Mouse (Mus musculus) neural tube, embryonic 11.5 days (tissue): ENCODE measurements around the gene Rnf212b. TPM values are rescaled to one million over a fixed set of nuclear protein-coding genes. Genes with fewer than 3 reads are reported as not detected.

Source experiments
- ATAC-seq: fragments of 200-750 bp; cut with Nextera tagmentation; 2 replicates; pipeline ENCODE4 v1.8.0; 2017; ENCODE audit warnings: moderate number of reproducible peaks, mild to moderate bottlenecking, moderate TSS enrichment, moderate library complexity; ENCODE audit not compliant: insufficient read depth, low FRiP score, low TSS enrichment
- DNase-seq: peaks from one replicate; pipeline ENCODE4 v3.0.0-alpha.2; 2015; ENCODE audit warnings: low spot score
- H3K27ac ChIP-seq: fragments of 300-500 bp; sonication (generic); 2 replicates; pipeline ENCODE4 v1.5.1; 2014; ENCODE audit warnings: low read depth, mild to moderate bottlenecking, low read length
- H3K27me3 ChIP-seq: fragments of 300-500 bp; sonication (generic); 2 replicates; pipeline ENCODE4 v1.6.1; 2014; ENCODE audit warnings: mild to moderate bottlenecking, low read length, mixed read lengths; ENCODE audit not compliant: control insufficient read depth, insufficient read depth
- H3K36me3 ChIP-seq: fragments of 300-500 bp; sonication (generic); 2 replicates; pipeline ENCODE4 v1.6.1; 2014; ENCODE audit warnings: mild to moderate bottlenecking, low read length, moderate library complexity, mixed read lengths; ENCODE audit not compliant: control insufficient read depth, insufficient read depth
- H3K4me1 ChIP-seq: fragments of 300-500 bp; sonication (generic); 2 replicates; pipeline ENCODE4 v1.6.1; 2014; ENCODE audit warnings: low read length, mixed read lengths; ENCODE audit not compliant: control insufficient read depth, insufficient read depth
- H3K4me2 ChIP-seq: fragments of 300-500 bp; sonication (generic); 2 replicates; pipeline ENCODE4 v1.6.1; 2014; ENCODE audit warnings: low read depth, mild to moderate bottlenecking, moderate library complexity
- H3K4me3 ChIP-seq: fragments of 300-500 bp; sonication (generic); 2 replicates; pipeline ENCODE4 v1.5.1; 2014; ENCODE audit warnings: low read depth, low read length
- H3K9ac ChIP-seq: fragments of 300-500 bp; sonication (generic); 2 replicates; pipeline ENCODE4 v1.6.1; 2014; ENCODE audit warnings: mild to moderate bottlenecking, low read length
- H3K9me3 ChIP-seq: fragments of 300-500 bp; sonication (generic); 2 replicates; pipeline ENCODE4 v1.6.1; 2016; ENCODE audit warnings: low read length; ENCODE audit not compliant: control insufficient read depth
- WGBS: fragments of 180-500 bp; shearing (Covaris S2); extraction: QIAGEN DNeasy Blood & Tissue Kit; methylation state at CpG from one replicate; pipeline ENCODE4 v1.1.7; 2014; 5-methylcytosine and 5-hydroxymethylcytosine counted together
- polyA plus RNA-seq: library from polyadenylated mRNA; unstranded; fragments of >200 nt; fragmentation: Nextera tagmentation; extraction: Ambion mirVana; gene quantifications from 2 replicates; pipeline ENCODE4 v1.2.1, GENCODE M21; 2014

Gene Rnf212b
- polyA plus RNA-seq, 1 experiment from 2014 or later = not detected

DNA sequence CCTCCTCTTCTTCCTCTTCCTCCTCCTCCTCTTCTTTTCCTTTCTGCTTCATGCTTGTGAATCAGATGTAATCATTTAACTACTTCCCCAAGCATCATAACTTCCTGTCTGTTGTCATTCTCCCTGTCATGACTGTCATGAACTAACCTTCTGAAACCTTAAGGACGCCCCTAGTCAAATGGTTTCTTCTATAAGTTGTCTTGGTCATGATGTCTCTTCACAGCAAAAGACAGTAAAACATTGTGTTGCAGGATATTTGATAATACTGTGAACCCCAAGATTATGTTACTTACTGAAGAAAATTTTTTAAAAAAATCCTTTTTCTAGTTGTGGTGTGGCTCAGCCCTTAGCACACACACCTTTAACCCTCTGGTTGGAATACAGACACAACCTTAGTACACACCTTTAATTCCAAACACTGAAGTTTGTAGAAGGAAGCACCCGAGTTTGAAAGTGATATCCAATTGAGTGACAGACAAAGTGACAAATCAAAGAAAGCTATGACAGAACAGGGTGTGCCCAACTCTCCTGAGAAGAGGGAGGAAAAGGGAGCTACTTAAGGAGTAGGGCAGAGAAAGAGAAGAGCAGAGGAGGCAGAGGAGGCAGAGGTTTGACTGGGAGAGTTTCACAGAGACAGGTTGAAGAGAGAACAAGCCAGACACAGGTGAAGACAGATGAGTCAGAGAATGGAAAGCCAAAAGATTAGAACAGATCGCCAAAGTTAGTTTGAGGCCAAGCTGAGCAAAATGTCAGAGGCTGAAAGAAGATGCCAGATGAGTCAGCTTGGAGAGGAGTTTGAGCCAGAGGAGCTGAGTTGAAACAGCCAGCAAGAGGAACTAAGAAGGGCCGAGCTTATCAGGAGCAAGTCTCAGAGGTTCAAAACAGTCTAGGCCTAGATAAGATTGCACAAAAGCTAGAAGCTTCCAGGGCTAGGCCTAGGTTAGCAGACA is 4.9 kb upstream of the Rnf212b start:
- H3K27me3 ChIP-seq = no peaks in the 10 kb centered on the region
- H3K4me2 ChIP-seq = no peak overlapping the region
- no peak for ATAC-seq

DNA sequence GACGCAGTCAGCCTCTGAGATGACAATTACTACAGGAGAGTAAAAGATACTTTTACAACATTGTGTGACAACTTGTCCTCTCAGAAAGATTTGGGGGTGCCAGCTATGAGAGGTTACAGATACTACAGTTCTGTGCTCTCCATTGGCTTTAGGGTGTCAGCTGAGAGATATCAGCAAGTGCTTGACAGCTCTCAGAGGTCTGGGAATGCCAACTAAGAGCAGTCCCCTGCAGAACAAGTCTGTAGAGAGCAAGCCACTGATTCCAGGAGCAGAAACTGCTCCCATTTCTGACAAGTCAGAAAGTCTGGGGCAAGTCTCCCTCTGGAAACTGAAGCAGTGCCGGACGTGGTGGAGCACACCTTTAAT is 4.3 kb upstream of the Rnf212b start:
- WGBS = 82% methylated on average over 3 of the region's 3 CpGs
- ATAC-seq = no peak
- H3K9ac ChIP-seq = no peak overlapping the region

More for the DNA sequence above, 4.9 kb upstream of the Rnf212b start:
- DNase-seq = no peak
- no peak overlapping the region for H3K9ac ChIP-seq
- H3K4me3 ChIP-seq = no peak overlapping the region
- no peaks in the 10 kb centered on the region for H3K9me3 ChIP-seq
- H3K36me3 ChIP-seq = no peaks in the 10 kb centered on the region
- no peak overlapping the region for H3K27ac ChIP-seq
- H3K4me1 ChIP-seq = no peaks in the 10 kb centered on the region
- WGBS = 81% methylated on average over 4 of the region's 4 CpGs

DNA sequence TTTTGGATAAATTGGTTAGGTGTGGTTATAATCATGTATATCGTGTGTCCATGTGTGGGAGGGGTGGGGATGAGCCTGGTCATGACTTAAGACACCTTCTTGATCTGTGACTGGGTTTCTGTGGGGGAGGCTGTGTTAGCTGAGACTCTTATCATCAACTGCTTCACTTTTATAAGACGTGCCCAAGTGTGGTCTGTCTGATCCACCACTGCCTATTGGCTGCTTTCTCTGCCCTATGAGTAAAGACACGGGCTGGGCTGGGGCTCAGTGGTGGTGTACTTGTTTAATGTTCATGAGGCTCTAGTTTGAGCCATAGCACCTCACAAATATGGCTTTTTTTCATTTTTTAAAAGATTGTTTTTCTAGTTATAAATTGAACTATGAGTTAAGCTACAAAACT is 1.8 kb downstream of the Rnf212b start:
- H3K4me1 ChIP-seq = no peaks in the 10 kb centered on the region
- ATAC-seq (no peak), DNase-seq (no peak)
- H3K27ac ChIP-seq = no peak overlapping the region
- no peaks in the 10 kb centered on the region for H3K36me3 ChIP-seq
- no peak overlapping the region for H3K4me3 ChIP-seq
- no peak overlapping the region for H3K9ac ChIP-seq
- 73% methylated on average over 3 of the region's 3 CpGs for WGBS
- no peaks in the 10 kb centered on the region for H3K9me3 ChIP-seq
- no peaks in the 10 kb centered on the region for H3K27me3 ChIP-seq
- no peak overlapping the region for H3K4me2 ChIP-seq

More for the DNA sequence above, 4.3 kb upstream of the Rnf212b start:
- no peaks in the 10 kb centered on the region for H3K36me3 ChIP-seq
- no peaks in the 10 kb centered on the region for H3K9me3 ChIP-seq
- H3K27ac ChIP-seq = no peak overlapping the region
- H3K4me2 ChIP-seq = no peak overlapping the region
- DNase-seq = no peak
- H3K4me1 ChIP-seq = no peaks in the 10 kb centered on the region
- H3K27me3 ChIP-seq = no peaks in the 10 kb centered on the region
- H3K4me3 ChIP-seq = no peak overlapping the region

DNA sequence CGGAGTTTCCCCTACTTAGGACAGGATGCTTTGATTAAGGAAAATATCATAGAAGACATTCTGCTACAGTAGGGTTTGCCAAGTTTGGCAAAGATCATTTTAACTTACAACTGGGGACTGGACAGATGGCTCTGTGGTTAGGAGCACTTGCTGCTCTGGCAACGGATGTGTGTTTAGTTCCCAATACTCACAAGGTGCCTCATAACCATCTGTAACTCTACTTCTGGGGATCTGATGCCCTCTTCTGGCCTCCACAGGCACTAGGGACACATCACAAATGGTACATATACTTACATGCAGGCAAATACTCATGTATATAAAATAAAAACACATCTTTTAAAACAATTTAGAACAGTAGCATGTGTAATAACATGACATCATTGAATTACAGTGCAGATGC is 3.9 kb downstream of the Rnf212b start:
- H3K4me2 ChIP-seq = no peak overlapping the region
- H3K27ac ChIP-seq = no peak overlapping the region
- DNase-seq (peak; percentile 16), ATAC-seq (no peak)
- H3K27me3 ChIP-seq = no peaks in the 10 kb centered on the region
- no peaks in the 10 kb centered on the region for H3K36me3 ChIP-seq
- no peak overlapping the region for H3K9ac ChIP-seq
- WGBS = 55% methylated on average over 2 of the region's 2 CpGs
- no peaks in the 10 kb centered on the region for H3K9me3 ChIP-seq
- no peak overlapping the region for H3K4me3 ChIP-seq
- no peaks in the 10 kb centered on the region for H3K4me1 ChIP-seq

DNA sequence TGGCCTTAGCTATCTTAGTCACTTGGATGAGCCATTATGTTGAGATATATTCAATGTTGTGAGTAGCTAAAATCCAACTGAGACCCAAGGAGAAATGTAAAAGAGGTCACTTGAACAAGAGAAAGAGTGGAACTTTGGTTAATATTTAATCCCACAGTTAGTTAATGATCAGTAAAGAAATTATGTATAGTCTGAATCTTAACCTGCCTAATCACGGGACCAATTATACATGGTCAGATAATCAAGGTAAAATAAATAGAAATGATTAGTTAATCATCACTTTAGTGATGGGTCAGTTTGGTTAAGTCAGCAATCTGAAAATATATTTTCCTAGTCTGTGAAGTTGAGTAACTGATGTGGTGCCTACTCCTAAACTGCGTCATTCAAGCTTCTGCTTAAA is 8.4 kb downstream of the Rnf212b start:
- H3K27ac ChIP-seq = no peak overlapping the region
- no peak for ATAC-seq
- 83% methylated on average over 2 of the region's 2 CpGs for WGBS
- DNase-seq = no peak
- H3K4me2 ChIP-seq = no peak overlapping the region
- no peaks in the 10 kb centered on the region for H3K27me3 ChIP-seq
- no peak overlapping the region for H3K4me3 ChIP-seq
- H3K4me1 ChIP-seq = no peaks in the 10 kb centered on the region
- no peaks in the 10 kb centered on the region for H3K9me3 ChIP-seq
- H3K36me3 ChIP-seq = no peaks in the 10 kb centered on the region
- H3K9ac ChIP-seq = no peak overlapping the region

DNA sequence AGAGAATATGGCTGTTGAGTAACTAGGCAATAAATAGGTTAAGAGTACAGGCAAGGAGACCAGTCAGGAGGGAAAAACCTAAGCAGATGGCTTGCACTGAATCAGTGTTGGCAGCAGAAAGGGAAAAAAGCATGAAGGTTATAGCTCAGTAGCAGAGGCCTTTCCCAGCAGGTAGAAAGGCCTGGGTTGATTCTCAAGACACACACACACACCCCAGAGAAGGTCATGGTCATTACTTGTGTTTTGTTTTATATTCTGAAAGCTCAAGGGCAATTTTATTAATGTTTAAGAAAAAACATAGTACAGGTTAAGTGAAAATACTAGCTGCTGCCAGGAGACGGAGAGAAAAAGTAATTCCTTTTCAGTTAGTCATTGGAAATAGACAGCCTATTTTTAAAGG is 9.8 kb downstream of the Rnf212b start:
- H3K27ac ChIP-seq = no peak overlapping the region
- DNase-seq (no peak), ATAC-seq (no peak)
- H3K4me3 ChIP-seq = no peak overlapping the region
- H3K36me3 ChIP-seq = no peaks in the 10 kb centered on the region
- no peak overlapping the region for H3K9ac ChIP-seq
- 83% methylated on average over 1 of the region's 1 CpGs for WGBS
- H3K27me3 ChIP-seq = no peaks in the 10 kb centered on the region
- no peak overlapping the region for H3K4me2 ChIP-seq
- no peaks in the 10 kb centered on the region for H3K9me3 ChIP-seq
- no peaks in the 10 kb centered on the region for H3K4me1 ChIP-seq

DNA sequence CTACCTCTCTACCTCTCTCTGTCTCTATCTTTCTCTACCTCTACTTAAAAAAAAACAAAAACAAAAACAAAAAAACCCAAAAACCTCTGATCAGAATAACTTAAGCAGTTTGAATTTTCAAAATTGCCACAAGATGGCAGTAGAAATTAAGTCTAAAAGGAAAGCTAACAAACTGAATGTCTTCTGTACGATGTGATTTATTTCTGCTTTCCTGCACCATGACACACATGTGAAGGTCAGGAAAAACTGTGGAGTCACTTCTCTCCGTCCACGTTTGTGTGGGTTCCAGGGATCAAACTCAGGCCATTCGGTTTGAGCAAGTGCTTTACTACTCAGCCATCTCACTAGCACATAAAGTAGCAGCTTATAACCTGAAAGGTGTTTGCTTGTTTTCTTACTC is 29.5 kb downstream of the Rnf212b start:
- Histone ChIP-seq H3K27ac (no peak overlapping the region), H3K27me3 (no peaks in the 10 kb centered on the region), H3K4me2 (no peak overlapping the region), H3K36me3 (no peaks in the 10 kb centered on the region), H3K9me3 (no peaks in the 10 kb centered on the region), H3K9ac (no peak overlapping the region), H3K4me1 (no peaks in the 10 kb centered on the region), H3K4me3 (no peak overlapping the region)
- WGBS = 3% methylated on average over 4 of the region's 4 CpGs
- ATAC-seq (no peak), DNase-seq (peak; percentile 28)

DNA sequence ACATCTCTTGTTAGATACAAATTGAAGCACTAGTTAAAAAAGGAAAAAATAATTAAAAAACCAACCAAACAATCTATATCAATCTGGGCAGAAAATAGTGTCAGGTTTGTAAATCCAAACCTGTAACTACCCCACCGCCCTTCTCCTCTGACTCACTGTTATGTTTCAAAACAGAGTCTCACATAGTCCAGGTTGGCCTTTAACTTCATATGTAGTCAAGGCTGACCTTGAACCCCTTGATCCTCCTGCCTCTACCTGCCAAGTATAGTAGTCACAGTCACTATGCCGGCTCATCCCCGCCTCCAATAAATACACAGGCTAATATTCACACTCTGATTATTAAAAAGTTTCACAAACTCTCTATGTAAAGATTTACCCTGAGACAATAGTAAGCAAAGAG is 41.8 kb downstream of the Rnf212b start:
- H3K27me3 ChIP-seq = no peaks in the 10 kb centered on the region
- H3K36me3 ChIP-seq = peaks cover 3% of the 10 kb centered on the region; the same call in 1 of the 2 replicates
- no peaks in the 10 kb centered on the region for H3K4me1 ChIP-seq
- DNase-seq (no peak), ATAC-seq (no peak)
- no peak overlapping the region for H3K4me3 ChIP-seq
- no peak overlapping the region for H3K27ac ChIP-seq
- no peak overlapping the region for H3K9ac ChIP-seq
- WGBS = 96% methylated on average over 3 of the region's 3 CpGs
- H3K9me3 ChIP-seq = no peaks in the 10 kb centered on the region
- no peak overlapping the region for H3K4me2 ChIP-seq

DNA sequence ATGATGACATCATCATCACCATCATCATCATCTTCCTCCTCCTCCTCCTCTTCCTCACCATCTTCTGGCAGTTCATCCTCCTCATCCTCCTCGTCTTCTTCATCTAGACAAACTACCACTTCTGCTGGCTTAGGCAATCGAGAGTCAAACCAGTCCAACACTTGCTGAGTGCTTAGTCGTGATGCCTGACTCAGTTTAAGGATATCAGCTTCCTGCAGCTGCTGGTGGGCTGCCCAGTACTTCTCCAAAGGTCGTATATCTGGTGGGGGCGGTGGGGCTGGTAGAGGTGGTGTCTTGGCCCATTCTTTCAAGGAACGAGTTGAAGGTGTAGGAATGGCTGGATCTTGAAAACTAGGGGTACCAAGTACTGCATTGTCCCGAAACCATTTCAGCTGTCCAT is 42.8 kb downstream of the Rnf212b start:
- no peaks in the 10 kb centered on the region for H3K27me3 ChIP-seq
- H3K4me1 ChIP-seq = no peaks in the 10 kb centered on the region
- no peak overlapping the region for H3K9ac ChIP-seq
- H3K36me3 ChIP-seq = peaks cover 3% of the 10 kb centered on the region; the same call in 1 of the 2 replicates
- ATAC-seq (no peak), DNase-seq (no peak)
- 88% methylated on average over 7 of the region's 7 CpGs for WGBS
- no peak overlapping the region for H3K4me2 ChIP-seq
- no peak overlapping the region for H3K4me3 ChIP-seq
- no peak overlapping the region for H3K27ac ChIP-seq
- H3K9me3 ChIP-seq = no peaks in the 10 kb centered on the region
